Mouse (Mus musculus): ENCODE measurements around the gene Fgf6. TPM values are rescaled to one million over a fixed set of nuclear protein-coding genes. Genes with fewer than 3 reads are reported as not detected.

Fgf6 gene
- total RNA-seq (2021) (not detected), polyA plus RNA-seq (2012; rRNA removed) (not detected in 2 replicates)
- long read RNA-seq = 0 reads

DNA sequence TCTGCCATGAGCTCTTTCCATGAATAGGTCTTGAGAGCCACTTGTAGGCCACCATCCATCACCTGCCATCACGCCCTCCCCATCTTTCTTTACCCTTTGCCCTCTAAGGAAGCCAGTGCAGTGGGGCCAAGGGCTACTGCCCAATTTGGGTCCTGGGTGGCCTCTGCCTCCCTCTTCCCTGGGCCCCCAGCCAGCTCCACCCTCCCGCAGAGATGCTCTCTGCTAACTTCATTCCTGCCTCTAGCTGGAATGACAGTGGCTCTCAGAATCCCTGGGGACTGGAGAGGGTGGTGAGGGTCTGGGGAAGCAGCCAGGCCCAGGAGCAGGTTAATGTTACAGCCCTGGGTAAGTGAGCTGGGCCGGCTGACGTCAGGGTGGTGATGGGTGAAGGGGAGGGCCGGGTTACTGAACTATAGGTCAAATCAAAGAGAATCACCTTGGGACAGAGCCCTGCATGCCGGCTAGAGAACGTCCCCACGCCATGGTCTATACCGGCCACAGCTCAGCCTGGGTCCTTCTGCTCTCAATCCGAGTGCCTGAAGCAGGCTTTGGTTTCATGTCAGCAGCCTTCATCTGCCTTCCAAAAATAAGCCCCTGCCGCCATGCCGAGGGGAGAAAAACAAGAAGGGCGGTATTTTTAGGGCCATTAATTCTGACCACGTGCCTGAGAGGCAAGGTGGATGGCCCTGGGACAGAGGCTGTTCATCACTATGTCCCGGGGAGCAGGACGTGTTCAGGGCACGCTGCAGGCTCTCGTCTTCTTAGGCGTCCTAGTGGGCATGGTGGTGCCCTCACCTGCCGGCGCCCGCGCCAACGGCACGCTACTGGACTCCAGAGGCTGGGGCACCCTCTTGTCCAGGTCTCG lies at the start of gene Fgf6:
Gene Fgf6 (plus strand): TSS at position 681 of the 865 bp plus-strand sequence.
- DNase-seq = no peak

DNA sequence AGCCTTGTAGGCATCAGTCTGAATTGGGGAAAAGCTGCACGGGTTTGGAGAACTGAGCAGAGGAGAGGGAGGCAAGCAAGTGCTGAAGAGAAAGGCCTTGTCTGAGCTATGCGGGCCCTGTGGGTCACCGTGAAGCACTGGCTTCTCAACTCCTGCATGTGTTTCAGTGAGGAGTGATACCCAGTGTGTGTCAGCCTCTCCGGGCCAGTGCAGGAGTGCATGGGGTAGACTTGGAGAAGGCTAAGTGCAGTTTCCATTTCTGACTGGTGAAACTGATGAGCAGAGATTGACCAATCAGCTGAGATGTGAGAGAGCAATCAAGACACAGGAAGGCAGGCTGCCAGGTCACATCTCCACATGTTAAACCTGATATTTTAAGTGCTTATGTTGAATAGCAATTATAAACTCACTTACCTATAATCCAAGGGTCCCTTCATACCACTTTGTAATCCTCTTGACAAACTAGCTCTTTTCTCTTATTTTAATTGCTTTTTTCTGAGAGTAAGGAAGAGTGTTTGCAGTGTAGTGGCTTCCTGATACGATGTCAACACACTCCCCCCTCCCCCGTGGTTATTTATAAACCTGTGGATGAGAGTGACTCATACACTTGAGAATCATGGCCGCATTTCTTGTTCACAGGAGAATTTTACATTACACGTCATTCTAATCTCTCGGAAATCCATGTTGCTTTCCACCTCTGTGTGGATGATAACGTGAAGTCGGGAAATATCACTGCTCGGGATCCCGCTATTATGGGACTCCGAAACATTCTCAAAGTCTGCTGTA lies 49.0 kb upstream of the Fgf6 start:
- no peak for DNase-seq

GRCm38 (mm10) chr6:126981539-126982234 lies 33.7 kb upstream of the Fgf6 start:
- DNase-seq = no peak

DNA sequence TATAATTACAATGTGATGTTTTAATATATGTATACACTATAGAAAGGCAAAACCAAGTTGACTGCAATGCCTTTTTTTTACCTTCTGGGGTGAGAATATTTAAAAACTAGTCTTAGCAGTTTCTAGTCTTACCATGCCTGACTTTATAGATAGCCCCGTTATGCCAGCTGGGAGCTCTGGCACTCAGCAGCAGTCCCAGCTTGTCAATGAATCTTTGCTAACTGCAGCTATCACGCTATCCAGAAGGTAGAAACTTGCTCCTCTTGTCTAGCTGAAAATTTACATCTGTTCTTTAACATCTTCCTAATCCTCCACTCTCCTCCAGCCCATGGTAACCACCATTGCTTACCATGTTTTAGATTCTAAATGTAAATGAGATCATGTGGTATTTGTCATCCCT lies 21.7 kb upstream of the Fgf6 start:
- DNase-seq = no peak

GRCm38 (mm10) chr6:126995494-126995893 lies 19.9 kb upstream of the Fgf6 start:
- no peak for DNase-seq

DNA sequence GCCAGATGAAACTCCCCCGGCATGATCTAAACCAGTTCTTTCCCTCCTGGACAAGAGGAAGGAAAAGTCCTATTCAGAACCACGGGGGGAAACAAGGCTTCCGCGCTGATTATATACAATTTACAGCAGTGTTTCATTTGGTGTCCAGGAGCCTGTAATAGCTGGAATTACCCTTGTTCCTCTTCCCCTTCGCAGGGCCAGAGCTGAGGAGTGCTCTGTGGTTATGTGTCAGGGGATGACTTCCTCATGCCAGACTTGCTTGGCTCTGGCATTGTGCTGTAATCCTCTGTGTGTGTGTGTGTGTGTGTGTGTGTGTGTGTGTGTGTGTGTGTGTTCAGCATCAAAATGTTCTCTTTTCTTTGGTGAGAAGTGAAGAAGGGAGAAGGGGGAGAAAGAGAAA lies 19.0 kb upstream of the Fgf6 start:
- DNase-seq = peak; percentile 2

- DNase-seq = no peak
These were observed 9.7 kb upstream of the Fgf6 start for GRCm38 (mm10) chr6:127005646-127006045.

DNA sequence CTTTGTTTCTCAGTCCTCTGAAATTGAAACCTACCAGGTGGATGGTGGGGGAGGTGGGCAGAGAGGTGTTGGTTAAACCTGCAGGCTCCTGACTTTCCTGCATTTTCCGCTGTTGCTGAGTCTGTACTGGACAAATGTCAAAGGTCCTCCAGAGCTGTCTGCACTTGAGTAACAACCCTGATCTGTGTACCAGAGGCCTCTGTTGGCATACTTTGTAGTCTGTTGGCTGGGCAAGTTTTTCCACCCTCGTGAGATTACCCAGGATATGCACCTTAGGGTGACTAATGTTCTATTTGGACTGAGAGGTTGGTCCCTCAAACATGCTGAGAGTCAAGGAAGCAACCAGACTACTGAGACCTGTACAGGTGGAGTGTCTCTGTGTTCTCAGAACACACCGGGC lies 8.8 kb upstream of the Fgf6 start:
- no peak for DNase-seq

DNA sequence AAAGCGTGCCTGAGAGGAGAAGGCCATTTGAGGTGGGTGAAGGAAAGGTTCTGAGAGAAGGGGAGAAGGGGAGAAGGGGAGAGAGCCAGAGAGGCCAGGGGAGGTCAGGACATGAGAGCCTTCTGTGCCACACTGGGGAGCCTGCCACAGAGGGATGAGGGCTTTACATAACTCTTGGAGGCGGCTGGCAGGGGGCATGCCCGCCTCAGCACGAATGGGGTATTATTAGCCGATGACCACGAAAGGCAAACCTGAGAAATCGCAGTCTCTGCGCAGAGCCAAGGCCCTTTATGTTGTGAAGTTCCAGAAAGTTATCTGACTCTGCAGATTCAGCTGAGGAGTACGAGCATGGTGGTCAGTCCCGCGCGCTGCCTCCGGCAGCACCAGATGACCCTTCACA lies 5.4 kb upstream of the Fgf6 start:
- DNase-seq = no peak

GRCm38 (mm10) chr6:127011947-127012535 lies 3.3 kb upstream of the Fgf6 start:
- no peak for DNase-seq

GRCm38 (mm10) chr6:127019254-127019653 lies 3.9 kb downstream of the Fgf6 start:
- no peak for DNase-seq

GRCm38 (mm10) chr6:127020431-127020830 lies 5.0 kb downstream of the Fgf6 start:
- no peak for DNase-seq

- DNase-seq = no peak
These were observed 9.4 kb downstream of the Fgf6 start for GRCm38 (mm10) chr6:127024836-127025235.

- no peak for DNase-seq
These were observed 19.4 kb downstream of the Fgf6 start for GRCm38 (mm10) chr6:127034760-127035159.

GRCm38 (mm10) chr6:127044909-127045308 lies 29.5 kb downstream of the Fgf6 start:
- no peak for DNase-seq

DNA sequence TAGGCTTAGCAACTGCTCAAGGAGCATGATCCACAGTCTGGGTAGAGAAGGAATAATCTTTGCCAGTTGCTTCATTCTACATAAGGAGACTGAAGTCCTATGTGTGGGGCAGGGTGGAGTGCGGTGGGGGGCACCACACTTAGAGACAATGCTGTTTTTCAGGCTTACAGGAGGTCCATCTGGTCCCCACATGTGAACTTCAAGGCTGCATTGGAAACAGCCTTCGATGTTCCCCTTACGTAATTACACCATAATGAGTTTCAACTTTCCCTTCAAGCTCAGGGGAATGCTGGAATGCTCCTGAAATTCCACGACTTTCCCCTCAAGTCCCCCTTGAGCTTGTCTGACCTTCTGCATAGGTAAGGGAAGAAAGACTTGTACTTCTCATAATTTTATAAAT lies 35.5 kb downstream of the Fgf6 start:
- DNase-seq = no peak

- peak; percentile 2 for DNase-seq
These were observed 41.7 kb downstream of the Fgf6 start for GRCm38 (mm10) chr6:127056990-127057588.

DNA sequence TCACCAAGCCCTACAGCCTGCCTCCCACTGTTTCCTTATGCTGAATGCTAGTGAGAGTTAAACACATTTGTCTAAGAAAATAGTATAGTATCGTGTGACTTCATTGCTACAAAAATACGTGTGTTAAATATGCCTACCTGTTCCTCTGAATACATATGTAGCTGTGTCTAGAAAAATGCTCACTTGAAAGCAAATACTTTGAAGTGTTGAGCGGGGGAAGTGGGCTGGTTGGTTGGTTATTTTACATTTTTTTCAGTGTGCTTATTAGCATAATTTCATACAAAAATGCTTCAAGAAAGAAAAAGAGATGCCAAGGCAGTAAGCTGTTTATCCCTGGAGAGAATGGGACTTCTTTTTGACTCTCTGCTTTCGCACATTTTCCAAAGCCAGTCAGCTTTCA lies 44.6 kb downstream of the Fgf6 start:
- DNase-seq = no peak

DNA sequence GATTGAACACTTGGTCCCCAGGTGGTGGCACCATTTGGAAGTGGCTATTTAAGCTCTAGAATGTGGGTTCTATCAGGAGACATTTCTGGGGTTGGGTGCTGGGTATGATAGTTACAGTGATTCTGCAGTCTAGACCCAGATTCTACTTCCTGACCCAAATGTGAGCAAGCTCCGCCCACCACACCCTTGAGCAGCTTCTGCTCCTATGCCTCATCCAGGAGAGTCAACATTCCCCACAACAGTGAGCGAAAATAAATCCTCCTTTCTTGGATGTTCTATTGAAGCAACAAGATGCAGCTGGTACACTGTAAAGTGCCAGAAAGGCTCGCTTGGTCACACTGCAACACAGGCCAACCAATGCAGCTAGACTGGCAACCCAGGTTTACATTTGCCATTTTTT lies 48.5 kb downstream of the Fgf6 start:
- no peak for DNase-seq

GRCm38 (mm10) chr6:127064815-127065214 lies 49.4 kb downstream of the Fgf6 start:
- DNase-seq = no peak

DNA sequence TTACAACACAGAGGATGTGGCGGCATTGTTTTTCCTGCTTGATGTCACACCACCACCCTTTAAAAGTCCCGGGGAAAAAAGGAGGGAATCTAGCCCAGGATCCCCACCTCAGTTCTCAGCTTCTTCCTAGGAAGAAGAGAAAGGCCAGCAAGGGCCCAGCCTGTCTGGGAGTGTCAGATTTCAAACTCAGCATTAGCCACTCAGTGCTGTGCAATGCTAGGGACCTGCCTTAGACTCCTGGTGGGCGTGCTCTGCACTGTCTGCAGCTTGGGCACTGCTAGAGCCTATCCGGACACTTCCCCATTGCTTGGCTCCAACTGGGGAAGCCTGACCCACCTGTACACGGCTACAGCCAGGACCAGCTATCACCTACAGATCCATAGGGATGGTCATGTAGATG lies 57.4 kb downstream of the Fgf6 start, which contains the start of gene Fgf23:
Gene Fgf23 (plus strand): TSS at position 86 of the 400 bp plus-strand sequence.
- DNase-seq = no peak

Measured in adrenal gland, adult 2 months (tissue).